Mouse (Mus musculus) olfactory bulb, adult 2 months (tissue): ENCODE measurements around the gene Pdlim7. TPM values are rescaled to one million over a fixed set of nuclear protein-coding genes. Genes with fewer than 3 reads are reported as not detected.
A peak's percentile ranks its signal among the peaks of the same experiment; 100 is the strongest.

Source experiments
- H3K27ac ChIP-seq: fragments of 200-500 bp; 2 replicates; pipeline ENCODE4 v1.5.1; 2012; ENCODE audit warnings: low read depth, low read length; ENCODE audit not compliant: insufficient read depth
- H3K4me1 ChIP-seq: fragments of 200-500 bp; 2 replicates; pipeline ENCODE4 v1.6.1; 2012; ENCODE audit warnings: low read length; ENCODE audit not compliant: control insufficient read depth, insufficient read depth
- H3K4me3 ChIP-seq: fragments of 200-500 bp; 2 replicates; pipeline ENCODE4 v1.5.1; 2012; ENCODE audit warnings: mild to moderate bottlenecking, low read depth, low read length, moderate library complexity; ENCODE audit not compliant: insufficient read depth
- CTCF ChIP-seq: fragments of 200-500 bp; IDR thresholded peaks from 2 replicates; pipeline ENCODE4 v1.5.1; 2012; ENCODE audit warnings: low read depth, mild to moderate bottlenecking, low read length, moderate library complexity; ENCODE audit not compliant: insufficient read depth
- POLR2A ChIP-seq: fragments of 200-500 bp; IDR thresholded peaks from 2 replicates; pipeline ENCODE4 v1.6.1; 2012; ENCODE audit warnings: mild to moderate bottlenecking, low read depth, low read length, moderate library complexity; ENCODE audit not compliant: insufficient read depth
- WGBS: fragments of 180-500 bp; shearing (Covaris S2); methylation state at CpG from one replicate; pipeline ENCODE4 v1.1.7; 2018; 5-methylcytosine and 5-hydroxymethylcytosine counted together
- polyA plus RNA-seq: library from polyadenylated mRNA; stranded (reverse); fragments of >200 nt; gene quantifications from 2 replicates; pipeline ENCODE4 v1.2.4, GENCODE M21; 2012; ENCODE audit warnings: low replicate concordance; ENCODE audit not compliant: missing spikeins, insufficient read depth, insufficient read length

Pdlim7 gene
- polyA plus RNA-seq, 1 experiment, result not detected

DNA sequence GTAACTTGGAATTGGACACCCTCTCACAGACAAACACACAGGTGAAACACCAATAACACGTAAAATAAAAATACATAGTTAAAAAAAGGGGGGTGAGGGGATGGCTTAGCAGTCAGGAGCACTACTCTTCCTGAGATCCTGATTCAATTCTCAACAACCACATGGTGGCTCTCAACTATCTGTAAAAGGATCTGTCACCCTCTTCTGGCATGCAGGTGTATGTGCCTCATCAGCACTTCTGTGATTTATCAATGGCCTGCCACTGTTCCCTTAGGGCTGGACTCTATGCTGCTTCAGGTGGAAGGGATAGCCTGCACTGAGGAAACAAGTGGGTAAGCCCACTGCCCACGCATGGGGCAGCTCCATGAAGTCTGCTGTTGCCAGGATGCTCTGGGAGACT, 27.5 kb upstream of the Pdlim7 start:
- 93% methylated on average over 2 of the region's 2 CpGs for WGBS
- no peaks in the 10 kb centered on the region for H3K4me1 ChIP-seq
- H3K4me3 ChIP-seq, result no peak overlapping the region
- no peak overlapping the region for H3K27ac ChIP-seq
- TF ChIP-seq POLR2A, result no peak
- TF ChIP-seq CTCF, result no peak

DNA sequence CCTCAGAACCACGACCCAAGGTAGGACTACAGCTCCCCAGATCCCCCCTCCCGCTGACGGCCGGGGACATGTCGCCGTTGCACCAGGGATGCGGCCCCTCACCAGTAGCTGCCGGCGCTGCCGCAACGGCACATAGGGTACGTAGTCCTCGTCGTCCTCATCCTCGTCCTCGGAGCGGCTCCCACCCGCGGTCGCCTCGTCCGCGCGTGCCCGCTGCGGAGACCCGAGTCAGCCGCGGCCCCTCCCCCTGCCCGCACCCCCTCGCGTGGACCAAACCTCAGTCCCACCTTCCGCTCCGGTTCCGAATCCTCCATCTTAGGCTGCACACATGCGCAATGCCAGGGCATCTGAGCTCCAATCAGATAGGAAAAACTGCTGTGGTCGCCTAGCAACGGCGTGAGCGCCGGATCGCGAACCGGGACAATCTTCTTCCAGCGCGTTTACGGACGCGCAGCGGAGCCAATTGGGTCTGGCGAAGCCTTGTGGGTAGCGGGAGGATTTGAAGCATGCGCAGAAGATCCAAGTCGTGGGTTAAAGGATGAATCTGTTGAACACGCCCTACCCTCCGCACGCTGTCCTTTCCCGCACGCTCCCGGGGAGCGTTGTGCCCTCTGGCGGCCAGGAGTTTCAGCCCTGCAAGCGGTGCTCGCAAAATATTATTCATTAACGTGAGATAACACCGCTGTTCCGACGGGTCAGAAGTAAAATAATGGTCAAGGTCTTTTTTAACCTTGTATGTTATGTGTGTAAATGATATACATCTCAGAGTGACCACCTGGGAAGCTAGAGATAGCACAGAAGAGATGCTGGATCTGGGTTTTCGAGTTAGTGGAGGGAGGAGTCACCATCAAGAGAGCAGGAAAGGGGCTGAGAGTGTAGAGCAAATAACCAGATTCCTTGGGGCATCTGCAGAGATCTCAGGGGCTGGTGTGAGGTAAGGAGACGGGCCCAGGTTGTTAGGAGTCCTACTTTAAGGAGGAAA, 23.0 kb upstream of the Pdlim7 start, which contains the start of gene Ddx41:
Ddx41 (minus strand) TSS at position 465 of the 982 bp plus-strand sequence.
- Histone ChIP-seq H3K4me3 (peak within 1 kb of the TSS; percentile 68), H3K4me1 (peaks cover 14% of the 10 kb centered on the region), H3K27ac (no peak within 1 kb of the TSS)
- WGBS, result under 1% methylated on average over 70 of the region's 70 CpGs
- TF ChIP-seq POLR2A (peak; percentile 42; the same call in 1 of the 2 replicates), CTCF (peak; percentile 81)

DNA sequence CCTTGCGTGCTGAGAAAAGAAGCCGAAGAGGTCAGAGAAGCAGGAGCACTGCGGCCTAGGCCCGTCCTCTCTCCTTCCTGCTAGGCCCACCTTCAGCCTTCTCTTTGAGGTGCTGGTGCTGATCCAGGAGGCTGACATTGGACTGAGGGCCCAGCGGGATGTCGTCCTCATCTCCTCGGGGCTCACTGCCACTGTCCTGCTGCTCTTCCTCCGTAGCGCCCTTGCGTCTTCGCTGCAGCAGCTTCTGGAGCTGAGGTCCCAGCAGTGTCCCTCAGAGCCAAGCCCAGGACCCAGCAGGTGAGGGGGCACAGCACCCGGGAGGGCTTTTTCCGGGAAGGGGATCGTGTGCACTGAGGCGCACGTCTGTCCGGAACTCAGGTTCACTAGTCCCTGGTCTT, 22.3 kb upstream of the Pdlim7 start:
- H3K4me1 ChIP-seq, result peaks cover 14% of the 10 kb centered on the region
- 11% methylated on average over 17 of the region's 17 CpGs for WGBS
- no peak overlapping the region for H3K27ac ChIP-seq
- no peak for TF ChIP-seq POLR2A
- no peak for TF ChIP-seq CTCF
- peak overlapping the region; percentile 68 for H3K4me3 ChIP-seq

DNA sequence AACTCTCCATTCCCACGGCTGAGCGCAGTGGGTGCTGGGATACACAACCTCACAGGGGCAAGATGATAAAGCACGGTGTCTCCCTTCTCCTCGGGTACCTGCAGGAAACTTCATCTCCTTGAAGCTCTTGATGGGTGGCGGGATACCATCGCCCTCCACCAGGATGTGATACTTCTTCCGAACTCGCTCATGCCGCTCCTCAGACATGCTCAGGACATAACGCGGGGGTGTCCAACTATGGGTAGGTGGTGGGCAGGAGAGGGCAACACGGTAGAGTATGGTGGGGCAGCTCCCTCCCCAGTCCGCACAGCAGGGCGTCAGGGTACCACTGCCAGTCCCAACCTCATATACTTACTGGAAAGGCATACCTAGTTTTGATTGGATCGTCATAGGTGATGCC, 21.7 kb upstream of the Pdlim7 start:
- no peak overlapping the region for H3K27ac ChIP-seq
- TF ChIP-seq POLR2A (no peak), CTCF (no peak)
- 94% methylated on average over 15 of the region's 15 CpGs for WGBS
- H3K4me1 ChIP-seq, result peaks cover 14% of the 10 kb centered on the region
- peak overlapping the region; percentile 68 for H3K4me3 ChIP-seq

DNA sequence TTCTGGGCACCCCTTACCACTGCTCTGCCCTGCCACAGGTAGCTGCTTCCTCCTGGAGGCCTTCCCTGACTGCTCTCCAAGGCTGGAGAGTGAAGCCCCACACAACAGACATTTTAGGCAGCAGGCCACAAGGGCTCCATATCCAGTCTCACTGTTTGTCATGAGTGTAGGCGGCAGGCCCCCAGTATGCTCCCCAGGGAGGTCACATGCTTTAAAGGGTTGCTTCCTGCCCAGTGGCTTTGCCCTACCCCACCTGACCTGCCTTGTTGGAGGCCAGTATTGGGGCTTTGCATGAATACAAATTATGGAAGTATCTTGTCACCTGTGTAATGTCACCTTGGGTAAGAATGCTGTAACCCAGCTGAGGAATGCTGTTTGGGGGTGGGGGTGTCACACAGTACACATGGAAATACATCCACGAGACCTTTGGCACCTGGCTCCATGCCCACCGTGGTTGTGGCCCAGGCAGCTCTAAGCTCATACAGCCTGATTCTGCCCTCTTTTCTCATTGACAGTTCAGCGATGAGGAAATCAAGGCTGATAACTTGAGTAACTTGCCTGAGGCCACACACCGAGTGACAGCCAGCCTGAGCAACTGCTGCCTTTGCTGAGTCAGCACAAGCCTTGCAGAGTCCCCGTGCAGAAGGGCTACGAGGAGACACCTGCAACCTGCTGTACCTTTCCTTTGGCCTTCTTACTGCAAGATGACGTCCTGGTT, 15.9 kb upstream of the Pdlim7 start, which contains the start of gene Dok3:
Dok3 (minus strand) TSS at position 99 of the 718 bp plus-strand sequence.
- H3K4me1 ChIP-seq, result peaks cover 8% of the 10 kb centered on the region; the same call in 1 of the 2 replicates
- H3K4me3 ChIP-seq, result no peak within 1 kb of the TSS
- no peak for TF ChIP-seq CTCF
- H3K27ac ChIP-seq, result no peak within 1 kb of the TSS
- 82% methylated on average over 8 of the region's 8 CpGs for WGBS

DNA sequence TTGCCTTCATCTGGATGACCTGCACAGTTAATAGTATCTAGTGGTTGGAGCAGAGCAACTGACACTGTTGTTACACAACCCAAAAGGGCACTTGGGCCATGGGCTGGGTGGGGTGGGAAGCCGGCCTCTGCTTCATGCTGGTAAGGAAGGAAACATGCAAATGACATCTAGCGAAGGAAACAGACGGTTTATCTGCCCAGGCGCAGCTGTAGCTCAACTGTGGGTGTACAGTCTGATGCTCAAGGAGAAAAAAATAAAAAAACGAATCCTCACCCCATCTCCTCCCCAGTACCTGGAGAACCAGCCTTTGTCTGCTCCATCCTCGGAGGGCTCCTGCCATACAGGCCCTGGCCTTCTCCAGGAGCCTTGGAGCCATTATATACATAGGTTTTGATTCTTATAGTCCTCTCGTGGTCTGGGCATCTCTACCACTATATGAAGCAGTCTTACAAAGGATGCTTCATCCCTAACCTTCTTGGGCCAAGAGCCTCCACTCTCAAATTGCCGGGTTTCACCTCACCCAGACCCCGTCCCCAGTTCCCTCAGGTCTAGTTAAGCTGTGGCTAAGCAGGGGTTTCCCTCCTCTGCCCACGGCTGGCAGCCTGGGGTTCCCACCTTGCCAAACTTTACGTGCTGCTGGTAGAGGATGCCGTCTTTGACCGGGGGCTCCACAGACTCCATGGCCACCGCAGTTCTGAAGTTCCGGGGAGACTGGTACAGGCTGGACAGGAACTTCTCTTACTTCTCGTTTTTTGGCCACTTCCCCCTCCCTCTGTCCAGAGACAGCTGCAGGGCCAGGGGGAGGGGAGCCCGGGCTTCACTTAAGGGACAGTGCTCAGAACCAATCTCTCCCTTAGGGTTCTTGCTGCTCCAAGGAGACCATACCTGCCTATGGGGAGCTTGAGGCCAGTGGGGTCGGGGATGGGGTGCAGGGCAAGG, 14.6 kb upstream of the Pdlim7 start:
- H3K27ac ChIP-seq, result no peak overlapping the region
- H3K4me3 ChIP-seq, result no peak overlapping the region
- WGBS, result 78% methylated on average over 18 of the region's 18 CpGs
- no peak for TF ChIP-seq POLR2A
- no peak for TF ChIP-seq CTCF
- H3K4me1 ChIP-seq, result 0 out of 2 replicates have a peak, but pooled peaks cover 5% of the 10 kb centered on the region

DNA sequence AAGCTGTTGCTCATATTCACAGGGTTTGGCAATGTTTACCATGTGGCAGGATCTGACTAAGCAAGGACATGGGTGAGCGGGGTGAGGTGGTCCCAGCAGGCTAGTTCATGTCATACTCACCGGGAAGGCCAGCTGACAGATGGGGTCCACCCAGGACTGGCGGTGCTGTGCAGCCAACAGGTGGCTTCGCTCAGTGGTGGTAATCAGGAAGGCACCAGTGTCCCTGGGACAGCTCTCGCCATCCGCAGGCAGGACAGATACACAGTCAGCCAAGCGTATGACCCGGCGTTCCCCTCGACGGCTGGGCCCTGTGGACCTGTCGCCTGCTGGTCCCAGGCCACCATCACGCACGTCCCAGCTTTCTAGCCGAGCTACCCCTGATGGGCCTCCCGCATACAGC, 13.7 kb upstream of the Pdlim7 start:
- 84% methylated on average over 16 of the region's 16 CpGs for WGBS
- TF ChIP-seq POLR2A (no peak), CTCF (no peak)
- Histone ChIP-seq H3K4me3 (no peak overlapping the region), H3K4me1 (0 out of 2 replicates have a peak, but pooled peaks cover 5% of the 10 kb centered on the region), H3K27ac (no peak overlapping the region)
